Mouse (Mus musculus): ENCODE data around the gene Prdm5.

Gene Prdm5

DNA sequence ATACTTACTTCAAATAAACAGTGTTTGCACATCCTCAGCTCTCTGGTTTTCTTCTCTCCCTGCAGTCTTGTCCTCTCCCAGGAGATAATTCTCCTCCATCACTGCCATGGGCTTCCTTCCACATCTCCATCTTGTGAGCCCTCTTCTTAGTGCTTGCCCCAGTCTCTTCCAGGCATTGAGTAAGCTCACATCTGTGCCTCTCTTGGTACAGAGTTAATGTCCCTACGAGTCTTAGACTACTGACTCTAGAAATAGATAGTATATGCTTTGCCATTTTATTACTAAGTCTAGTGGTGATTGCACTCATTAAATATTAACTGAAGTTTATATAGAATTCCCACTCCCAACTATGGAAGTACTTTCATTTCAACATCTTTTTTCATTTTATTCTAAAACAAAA is 154.0 kb downstream of the Prdm5 start:
- DNase-seq (ENCODE audit: low spot score) = no peak

- DNase-seq (ENCODE audit: low spot score) = no peak
These were observed 154.4 kb downstream of the Prdm5 start for GRCm38 (mm10) chr6:65933177-65933576.

GRCm38 (mm10) chr6:65935566-65936281 is 156.9 kb downstream of the Prdm5 start:
- no peak for DNase-seq (ENCODE audit: low spot score)

- DNase-seq (ENCODE audit: low spot score) = no peak
These were observed 171.7 kb downstream of the Prdm5 start for GRCm38 (mm10) chr6:65950492-65950891.

DNA sequence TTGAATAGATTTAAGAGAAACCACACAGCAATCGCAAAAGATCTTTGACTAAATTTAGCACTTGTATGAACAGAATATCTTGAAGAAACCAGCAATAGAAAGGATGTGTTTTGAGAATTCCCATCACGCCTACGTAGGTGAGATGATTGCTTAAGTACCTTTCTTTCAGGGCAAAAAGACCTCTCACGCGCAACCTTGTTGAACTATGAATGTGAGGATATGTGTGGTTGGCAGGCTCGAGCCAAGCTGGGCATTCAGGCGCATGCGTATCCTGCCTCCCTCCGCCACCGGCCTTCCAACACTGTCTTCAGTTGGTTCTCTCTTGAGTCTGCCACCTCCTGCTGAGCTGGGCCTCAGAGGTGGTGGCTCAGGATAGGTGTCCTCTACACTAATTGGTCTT is 173.5 kb downstream of the Prdm5 start, which contains the start of gene 4930544G11Rik:
4930544G11Rik (plus strand) TSS at position 301 of the 400 bp plus-strand sequence.
- no peak for DNase-seq (ENCODE audit: low spot score)

DNA sequence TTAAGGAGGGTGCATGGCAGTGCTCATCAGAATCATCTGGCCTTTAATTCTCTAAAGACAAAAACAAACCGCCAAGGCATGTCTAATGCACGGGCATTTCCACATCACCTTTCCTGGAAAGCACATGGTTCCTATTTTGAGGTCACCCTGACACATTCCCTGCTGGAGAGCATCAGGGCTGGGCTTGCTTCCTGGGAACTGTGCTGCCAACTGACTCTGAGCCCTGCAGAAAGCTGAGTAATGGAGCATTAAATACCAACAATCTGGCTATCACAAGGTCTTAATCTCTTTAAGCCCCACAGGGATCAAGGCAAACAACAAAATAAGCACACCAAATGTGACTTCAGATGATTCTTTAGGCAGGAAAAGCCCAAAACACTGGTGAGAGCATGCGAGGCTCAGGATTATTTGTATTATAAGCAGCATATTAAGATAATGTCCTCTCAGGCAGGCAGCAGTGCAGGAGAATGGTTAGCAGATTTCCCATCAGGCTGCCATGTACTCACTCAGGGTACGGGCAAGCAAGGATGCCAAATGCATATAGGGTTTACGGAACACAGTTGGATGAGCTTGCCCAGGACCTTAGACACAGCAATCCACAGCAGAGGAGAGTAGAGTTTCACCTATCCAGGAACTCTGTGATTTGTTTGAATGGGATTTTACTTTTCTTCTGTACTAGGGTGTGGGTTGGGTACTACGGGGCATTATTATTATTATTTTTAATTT is 190.8 kb downstream of the Prdm5 start:
- no peak for DNase-seq (ENCODE audit: low spot score)

DNA sequence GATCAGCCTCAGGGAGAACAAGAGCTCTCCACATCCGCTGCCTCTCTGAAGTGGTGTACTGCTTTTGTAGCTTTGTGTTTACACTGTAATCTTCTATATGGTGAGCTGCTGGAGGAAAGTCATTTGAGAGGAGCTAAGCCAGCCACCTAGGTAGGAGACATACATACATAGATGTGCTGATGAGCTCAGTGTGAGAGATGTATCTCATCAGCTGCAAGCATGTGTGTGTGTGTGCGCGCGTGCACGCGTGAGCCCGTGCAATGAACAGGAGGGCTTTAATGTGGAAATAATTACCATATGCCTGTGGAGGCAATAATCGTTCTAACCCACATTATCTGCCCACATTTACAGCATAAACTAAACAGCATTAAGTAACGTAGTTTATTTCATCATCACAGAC is 191.6 kb downstream of the Prdm5 start:
- DNase-seq (ENCODE audit: low spot score) = no peak

Data from urinary bladder, postnatal 25 days (tissue).